Mouse (Mus musculus): ENCODE measurements around the gene Tfap2d.

Gene Tfap2d

DNA sequence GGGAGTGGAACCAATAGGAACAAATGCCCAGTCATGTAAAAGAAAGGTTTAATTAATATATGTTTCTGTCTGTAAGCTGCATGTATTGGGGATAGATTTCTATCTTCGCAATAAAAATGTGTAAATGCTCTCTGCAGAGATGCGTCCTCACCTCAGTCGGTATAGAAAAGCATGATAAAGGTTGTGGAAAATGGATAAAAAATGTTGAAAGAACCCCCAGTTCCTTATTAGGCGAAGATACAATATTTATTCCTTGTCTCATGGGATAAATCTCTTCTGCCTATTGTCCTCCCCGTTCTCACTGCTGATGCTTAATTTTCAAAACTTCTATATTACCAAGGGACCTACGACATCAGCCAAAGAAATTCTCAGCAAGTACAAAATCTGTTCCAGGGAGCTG lies at the start of gene Tfap2d:
Gene Tfap2d, plus strand, starts transcription at position 392 of the 400 bp plus-strand sequence.
- no peak for DNase-seq (ENCODE audit: low spot score in 2 of 2)

DNA sequence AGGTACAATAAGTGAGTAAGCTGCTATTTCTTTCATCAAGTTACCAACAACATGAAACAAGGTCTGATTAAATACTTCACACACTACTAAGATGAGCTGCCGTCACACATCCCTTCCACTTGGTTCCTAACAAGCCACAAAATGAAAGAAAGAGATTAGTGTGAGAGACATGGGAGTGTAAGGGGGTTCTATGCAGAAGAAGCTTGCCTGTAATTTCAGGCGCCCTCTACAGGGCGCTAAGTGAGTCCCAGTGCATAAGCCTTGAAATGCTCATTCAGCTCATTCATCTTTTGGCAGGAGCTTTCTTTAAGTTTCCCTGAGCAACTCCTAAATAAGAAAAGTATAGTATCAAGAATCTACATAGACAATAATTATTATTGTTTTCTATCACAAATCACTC lies 46.5 kb upstream of the Tfap2d start:
- no peak for DNase-seq (ENCODE audit: low spot score in 2 of 2)

DNA sequence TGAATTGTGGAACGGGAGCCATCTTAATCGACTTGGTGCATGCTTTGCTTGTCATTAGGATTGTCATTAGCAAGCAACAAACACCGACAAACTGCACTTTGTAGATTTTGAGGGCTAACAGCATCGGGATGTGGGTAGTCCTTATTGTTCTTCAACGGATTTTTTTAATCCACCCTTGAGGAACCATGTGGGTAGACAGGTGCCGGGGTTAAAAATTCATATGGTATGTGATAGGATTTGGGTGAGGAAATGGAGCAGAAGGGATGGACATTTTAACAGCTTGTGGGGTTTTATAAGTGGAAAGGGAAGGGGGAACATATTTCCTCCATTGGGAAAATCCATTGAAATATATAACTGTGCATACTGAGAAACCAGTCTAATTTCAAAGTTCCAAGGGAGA lies 46.0 kb upstream of the Tfap2d start:
- DNase-seq (ENCODE audit: low spot score in 2 of 2): no peak

DNA sequence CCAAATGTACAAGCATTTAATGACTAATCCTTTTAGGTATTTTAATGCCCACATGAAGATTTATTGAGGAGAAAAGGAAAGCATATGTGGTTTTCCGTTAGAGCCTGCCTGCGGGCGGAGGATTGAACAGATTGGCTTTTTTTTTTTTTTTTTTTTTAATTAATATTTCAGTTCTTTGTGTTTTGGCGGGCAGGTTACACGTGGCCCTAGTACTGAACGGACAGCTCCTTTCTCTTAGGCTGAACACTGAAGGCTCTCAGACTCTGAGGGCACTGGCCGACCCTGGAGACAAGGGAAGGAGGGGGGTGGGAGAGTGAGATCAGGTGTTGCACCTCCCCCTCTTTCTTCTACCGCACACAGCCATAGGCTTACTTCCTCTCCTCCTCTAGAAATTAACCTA lies 14.7 kb upstream of the Tfap2d start:
- DNase-seq (ENCODE audit: low spot score in 2 of 2): no peak

DNA sequence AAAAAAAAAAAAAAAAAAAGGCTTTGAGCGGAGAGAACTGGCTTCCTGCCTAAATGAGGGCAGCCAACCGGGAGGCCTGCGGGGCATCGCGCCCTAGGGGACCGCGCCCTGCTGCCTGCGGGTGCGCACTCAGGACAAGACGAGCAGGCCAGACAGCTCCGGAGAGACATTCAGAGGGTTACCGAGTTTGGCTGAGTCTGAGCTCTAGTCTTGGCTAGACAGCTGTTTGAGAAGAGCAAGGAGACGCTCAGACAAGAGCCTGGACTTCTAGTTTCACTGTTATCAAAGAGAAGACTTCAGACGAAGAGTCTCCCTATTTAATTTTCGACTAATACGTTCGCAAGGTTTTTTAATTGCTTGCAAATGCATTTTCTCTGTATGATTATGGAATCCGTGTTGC lies 5.9 kb upstream of the Tfap2d start:
- DNase-seq (ENCODE audit: low spot score in 2 of 2): no peak

DNA sequence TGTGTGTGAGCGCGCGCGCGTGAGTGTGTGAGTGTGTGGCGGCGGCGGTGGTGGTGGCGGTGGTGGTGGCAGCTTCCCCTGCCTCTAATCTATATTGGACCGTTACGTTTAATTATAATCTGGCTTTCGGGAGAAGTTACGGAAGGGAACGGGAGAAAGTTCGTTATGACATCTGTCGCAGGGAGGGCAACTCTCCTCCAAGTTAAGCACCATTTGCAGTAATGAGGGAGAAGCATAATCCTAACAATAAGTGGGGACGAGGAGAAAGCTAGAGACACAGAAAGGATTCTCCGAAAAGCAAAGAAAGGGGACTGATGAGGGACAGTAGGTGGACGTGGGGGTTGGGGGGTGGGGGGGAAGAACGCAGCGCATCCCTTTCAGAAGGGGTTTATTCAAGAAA lies 494 bp downstream of the Tfap2d start:
- no peak for DNase-seq (ENCODE audit: low spot score in 2 of 2)

DNA sequence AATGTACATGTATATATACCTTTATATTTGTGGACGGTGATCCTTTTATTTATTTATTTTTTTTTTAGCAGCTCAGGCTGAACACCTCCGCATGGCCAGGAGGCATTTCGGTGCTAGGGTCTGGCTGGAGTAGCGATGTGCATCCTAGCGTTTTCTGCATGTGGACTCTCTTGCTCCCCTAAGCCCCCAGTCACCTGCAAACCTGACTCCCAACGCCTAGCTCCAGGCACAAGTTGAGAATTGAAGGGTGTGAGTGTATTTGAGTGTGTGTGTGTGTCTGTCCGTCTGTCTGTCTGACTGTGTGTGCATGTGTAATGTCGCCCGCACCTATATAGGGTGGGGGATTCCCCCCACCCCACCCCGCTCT lies 937 bp downstream of the Tfap2d start:
- DNase-seq (ENCODE audit: low spot score in 2 of 2): no peak

DNA sequence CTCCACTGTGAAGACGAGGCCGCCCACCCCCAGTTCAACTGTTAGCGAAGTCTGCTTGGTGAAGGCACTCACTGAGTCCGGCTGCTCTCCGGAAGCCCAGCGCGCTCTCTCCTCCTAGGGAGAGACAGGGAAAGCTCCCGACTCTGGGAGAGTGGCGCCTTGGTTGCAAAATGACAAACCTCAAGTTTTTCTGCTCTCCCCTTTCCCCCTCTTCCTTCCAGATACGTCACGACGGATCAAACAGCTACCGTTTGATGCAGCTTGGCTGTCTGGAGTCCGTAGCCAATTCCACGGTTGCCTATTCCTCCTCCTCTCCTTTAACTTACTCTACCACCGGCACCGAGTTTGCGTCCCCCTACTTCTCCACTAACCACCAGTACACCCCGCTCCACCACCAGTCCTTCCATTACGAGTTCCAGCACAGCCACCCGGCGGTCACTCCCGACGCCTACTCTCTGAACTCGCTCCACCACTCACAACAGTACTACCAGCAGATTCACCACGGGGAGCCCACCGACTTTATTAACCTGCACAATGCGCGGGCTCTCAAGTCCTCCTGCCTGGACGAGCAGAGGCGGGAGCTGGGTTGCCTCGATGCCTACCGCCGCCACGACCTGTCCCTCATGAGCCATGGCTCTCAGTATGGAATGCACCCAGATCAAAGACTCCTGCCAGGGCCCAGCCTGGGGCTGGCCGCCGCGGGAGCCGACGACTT lies 1.5 kb downstream of the Tfap2d start:
- no peak for DNase-seq (ENCODE audit: low spot score in 2 of 2)

DNA sequence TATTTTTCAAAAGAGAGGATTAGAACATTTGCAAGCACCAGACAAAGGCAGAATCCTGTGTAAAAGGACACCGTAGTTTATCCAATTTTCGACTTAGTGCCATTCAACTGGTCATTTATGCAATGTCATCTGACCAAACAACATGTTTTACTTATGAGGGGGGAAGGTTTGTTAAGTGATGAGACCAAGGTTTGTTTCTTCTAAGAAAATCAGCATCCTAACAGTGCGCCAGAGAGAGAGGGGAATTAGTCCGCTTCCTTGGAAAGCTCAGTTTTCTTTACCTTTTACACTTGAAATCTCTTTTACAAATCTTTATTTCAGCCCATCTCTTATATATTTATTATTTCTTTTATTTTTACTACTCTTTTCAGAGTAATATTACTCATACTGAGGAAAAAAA lies 3.6 kb downstream of the Tfap2d start:
- DNase-seq (ENCODE audit: low spot score in 2 of 2): no peak

DNA sequence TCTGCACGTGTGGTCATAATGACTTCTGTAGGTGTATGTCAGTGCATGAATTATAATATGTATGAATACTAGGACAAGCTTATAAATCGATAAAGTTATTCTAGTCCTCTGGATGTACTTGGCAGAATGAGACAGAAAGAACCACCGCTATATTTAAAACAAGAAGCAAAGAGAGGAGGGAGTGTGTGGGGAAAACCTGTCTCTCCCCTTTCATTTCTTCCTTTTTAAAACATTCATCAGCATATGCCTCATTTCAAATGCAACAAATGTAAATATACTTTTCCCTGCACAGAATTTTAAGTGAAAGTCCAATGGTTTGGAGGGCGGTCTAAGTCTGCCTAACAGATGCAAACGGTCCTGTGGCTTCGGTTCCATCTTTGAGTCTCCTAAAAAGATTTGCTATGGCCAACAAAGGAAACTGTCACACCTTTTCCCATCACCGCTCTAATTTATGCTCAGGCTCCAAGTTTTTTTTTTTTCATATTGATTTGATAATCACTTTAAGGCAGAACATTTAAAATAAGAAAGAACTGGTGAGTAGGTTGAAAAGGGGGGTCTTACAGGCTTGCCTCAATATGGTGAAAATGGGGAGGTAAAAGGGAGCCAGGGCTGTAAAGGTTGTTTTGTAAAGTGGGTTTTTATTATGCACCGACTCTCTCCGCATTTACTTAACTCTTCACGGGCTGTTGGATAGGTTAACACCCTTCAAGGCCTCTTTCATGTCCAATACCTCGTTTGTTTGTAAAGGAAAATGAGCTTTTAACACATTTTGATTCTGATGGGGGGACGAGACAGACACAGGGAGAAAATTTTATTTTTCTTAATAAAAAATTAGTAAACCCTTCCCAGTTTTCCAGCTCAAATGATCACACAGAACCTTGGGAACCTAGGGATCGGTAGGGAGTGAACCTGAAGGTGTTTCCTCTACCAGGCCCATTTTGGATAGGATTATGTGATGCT lies 4.3 kb downstream of the Tfap2d start:
- no peak for DNase-seq (ENCODE audit: low spot score in 2 of 2)

DNA sequence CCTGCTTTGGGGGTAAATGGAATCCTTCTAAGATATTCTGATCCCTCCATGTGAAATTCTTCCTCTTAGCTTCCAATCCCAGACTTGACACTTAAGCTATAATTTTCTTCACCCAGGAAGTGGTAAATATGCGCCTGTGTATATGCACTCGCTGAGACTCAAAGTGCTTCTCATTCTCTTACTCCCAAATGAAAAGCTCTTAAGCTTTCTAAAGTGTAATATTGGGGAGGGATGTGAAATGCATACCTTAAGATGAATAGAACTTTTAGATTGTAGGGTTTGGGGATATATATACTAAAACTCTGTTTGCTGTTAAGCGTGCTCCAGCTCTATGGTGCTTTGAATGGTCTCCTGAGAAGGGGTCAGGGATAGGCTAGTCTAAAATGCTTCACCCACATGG lies 5.0 kb downstream of the Tfap2d start:
- no peak for DNase-seq (ENCODE audit: low spot score in 2 of 2)

DNA sequence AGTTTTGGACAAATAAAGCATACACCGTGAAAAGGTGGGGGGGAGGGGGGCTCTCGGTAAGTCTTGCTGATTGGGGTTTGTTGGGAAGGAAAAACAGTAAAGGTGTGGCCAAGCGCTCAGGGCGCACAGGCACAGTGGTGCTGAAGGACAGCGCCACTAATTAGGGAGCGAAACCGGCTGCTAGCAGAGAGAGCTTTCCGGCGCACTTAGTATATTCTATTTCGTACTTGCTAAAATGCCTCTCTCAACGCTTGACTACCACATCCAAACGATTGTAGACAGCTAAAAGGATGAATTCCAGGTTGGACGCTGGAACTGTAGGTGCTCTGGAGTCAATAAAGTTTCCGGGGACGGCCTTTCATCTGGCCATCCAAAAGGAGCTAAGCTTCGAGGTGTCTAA lies 6.9 kb downstream of the Tfap2d start:
- no peak for DNase-seq (ENCODE audit: low spot score in 2 of 2)

DNA sequence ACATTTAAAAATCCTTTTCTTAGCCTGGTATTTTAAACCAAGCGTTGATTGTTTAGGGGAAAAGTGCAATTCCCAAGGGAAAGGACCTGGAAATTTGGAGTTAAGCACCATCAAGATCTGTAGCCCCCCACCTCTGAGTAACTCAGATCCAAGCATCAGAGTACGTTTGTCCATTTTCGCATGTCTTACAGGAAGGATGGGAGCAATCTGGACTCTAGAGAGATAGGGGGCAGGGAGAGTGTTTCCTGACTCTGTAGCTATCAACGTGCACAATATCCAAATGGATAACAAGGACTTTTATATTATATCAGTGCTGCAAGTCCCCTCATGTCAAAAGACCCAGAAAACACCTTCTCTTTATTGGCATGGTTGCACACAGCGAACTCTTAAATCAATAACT lies 7.4 kb downstream of the Tfap2d start:
- DNase-seq (ENCODE audit: low spot score in 2 of 2): no peak

DNA sequence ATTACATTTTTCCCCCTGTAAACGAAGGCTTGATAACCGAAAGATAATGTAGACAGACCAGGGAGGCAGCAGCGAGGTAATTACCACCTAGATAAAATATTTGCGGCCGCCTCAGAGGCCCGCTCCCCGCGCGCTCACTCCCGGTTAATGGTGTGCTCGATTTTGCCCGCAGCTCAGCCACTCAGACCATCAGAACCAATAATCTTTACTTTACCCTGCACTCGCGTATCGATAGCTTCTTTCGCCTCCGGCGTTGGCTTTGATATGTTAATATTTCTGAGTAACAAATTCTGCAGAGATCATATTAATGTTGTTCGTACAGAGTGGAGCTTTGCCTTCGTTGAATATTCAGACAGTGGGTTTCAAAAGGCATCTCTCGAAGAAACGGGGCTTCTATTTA lies 8.2 kb downstream of the Tfap2d start:
- DNase-seq (ENCODE audit: low spot score in 2 of 2): no peak

DNA sequence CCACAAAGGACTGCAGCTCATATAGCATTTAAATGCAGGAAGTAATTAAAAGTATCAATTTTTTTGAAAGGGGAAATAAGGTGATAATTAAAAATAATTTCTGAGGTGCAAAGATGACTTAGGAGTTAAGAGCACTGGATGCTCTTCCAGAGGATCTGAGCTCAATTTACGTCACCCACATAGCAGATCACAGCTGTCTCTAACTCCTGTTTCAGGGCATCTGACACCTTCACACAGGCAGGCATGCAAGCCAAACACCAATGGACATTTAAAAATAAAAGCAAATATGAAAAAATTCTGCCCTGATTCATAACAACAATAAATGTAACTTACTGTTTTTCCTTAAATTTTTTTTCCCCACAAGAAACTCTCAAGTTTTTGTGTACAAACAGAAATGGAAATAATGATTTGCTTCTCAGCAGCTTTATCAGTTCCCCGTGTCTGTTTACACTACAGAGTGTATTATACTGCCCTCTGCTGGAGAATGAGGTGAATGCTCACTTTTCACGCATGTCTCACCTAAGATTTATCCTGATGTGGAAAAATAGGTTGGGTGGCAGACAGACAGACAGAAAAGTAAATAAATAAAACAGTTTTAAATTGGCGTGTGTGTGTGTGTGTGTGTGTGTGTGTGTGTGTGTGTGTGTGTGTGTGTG lies 76.0 kb downstream of the Tfap2d start:
- peak in 1 of 2 experiments; percentile 8 for DNase-seq (ENCODE audit: low spot score in 2 of 2)

DNA sequence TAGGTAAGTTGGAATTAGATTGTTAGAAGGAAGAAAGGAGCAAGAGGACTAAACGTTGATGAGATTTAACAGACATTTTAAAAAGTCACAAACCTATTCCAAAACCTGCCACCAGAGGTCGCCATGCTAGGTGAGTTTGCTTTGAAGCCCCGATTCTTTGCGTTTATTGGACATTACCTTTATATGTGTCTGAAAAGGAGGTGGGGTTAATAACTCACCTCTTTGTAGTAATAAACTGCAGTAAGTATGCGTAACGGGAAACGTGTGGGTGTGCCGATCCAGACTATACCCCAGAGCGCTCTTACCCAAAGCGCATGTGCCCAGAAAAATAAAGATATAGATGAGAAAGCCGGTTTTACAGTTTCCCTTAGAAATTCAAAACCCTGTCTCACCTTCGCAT lies 102.8 kb downstream of the Tfap2d start:
- DNase-seq (ENCODE audit: low spot score in 2 of 2): peak; percentile 48 to 67

DNA sequence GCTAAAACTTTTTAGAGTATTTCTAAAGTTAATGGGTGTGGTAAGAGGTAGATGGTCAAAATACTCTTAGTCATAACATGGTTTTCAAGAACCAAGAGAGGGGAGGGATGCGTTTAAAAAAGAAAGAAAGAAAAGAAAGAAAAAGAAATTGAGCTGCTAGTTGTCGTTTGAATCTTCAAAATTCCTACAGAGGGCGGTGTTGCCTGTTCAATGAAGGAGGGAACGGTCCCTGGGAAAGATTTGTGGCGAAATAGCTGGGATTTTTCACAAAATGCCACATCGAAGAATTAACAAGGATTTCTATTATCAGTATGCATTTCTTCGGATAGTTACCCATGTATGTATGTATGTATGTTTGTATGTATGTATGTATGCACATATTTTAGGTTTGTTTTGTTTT lies 103.4 kb downstream of the Tfap2d start:
- DNase-seq (ENCODE audit: low spot score in 2 of 2): no peak

DNA sequence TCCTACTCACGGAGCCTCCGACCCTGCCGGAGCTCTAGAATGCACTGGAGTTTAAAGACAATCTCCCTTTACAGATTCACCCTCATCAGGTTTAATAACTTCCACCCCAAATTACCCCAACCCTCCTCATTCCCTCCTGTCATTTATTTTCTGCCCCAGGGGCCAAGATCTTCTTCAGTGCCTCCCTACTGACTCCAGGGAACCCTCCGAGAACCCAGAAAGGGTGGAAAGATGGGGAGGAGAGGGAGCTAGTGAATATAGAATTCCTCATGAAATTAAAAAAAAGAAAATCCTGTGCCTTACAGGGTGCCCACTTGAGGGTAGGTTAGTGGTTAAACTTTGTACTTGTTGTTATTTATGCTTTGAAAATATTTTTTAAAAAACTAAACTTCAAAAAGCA lies 104.8 kb downstream of the Tfap2d start:
- DNase-seq (ENCODE audit: low spot score in 2 of 2): no peak

DNA sequence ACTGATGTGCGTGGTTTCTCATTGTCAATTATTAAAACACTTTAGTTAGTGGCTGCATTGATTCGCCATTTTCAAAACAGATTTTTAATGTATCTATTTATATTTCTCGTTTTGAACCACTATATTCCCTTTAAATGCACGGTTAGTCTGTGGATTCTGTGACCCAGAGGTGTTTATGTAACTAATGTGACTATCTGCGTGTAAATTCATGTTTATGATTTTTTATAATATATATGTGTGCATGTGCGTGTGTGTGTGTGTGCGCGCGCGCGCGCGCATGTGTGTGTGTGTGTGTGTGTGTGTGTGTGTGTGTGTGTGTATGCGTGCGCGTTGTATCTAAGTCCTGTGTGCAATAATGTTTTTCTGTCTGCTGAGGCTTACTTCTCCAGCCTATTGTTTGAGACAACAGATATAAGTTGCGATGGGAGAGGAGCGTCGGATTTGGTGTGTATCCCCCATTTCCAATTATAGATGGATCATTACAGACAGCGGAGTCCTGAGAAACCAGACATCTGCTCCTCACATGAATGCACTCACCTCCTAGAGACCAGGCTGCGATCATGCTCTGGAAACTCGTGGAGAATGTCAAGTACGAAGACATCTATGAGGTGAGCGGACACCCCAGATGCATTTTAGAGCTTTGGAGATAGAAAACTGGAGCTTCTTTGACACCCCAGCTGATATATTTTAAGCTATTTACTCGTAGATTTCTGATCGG lies 106.0 kb downstream of the Tfap2d start, which contains the start of gene Tfap2b:
Gene Tfap2b, plus strand, starts transcription at position 274 of the 718 bp plus-strand sequence.
- DNase-seq (ENCODE audit: low spot score in 2 of 2): no peak

DNA sequence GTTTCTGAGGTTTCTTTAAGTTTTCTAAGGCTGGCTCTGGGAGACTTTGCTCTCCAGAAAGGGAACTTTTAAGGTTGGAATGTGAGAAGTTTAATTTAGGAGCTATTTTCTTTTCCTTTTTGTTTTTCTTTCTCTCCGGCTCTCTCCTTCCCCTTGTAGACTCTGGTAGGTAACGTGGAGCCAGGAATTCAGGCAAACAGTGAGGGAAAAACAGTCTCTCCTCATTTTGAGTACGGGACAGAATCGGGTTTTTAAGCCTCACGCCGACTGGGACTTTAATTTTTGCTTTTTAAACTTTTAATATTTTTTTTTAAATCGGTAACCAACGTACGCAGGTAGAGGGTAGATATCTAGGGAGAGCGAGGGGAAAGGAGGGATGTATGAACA lies 106.5 kb downstream of the Tfap2d start:
- DNase-seq (ENCODE audit: low spot score in 2 of 2): no peak

DNA sequence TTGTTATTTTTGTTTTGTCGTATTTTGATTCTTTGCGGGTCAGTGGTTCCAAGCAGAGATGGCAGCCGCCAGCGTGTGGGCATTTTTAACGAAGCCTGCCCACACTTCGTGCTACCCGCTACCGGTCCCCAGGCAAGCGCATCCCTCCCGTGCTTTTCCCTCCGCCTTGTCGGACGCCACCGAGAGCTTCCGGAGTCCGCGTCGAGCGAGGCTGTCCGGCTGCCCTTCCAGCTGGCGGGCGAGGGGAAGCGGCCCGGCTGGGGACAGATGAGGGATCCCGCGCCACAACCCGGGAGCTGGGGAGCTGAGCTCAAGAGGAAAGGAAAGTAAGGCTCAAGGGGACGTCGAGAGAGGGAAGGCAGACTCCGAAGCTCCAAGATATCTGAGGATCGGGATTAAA lies 107.0 kb downstream of the Tfap2d start:
- no peak for DNase-seq (ENCODE audit: low spot score in 2 of 2)
